Mouse (Mus musculus) heart, embryonic 11.5 days (tissue): ENCODE results near the gene Tra2b. TPM values are rescaled to one million over a fixed set of nuclear protein-coding genes. Genes with fewer than 3 reads are reported as not detected.

Source experiments
- ATAC-seq: fragments of 200-750 bp; cut with Nextera tagmentation; replicated peaks from 2 replicates; pipeline ENCODE4 v1.8.0; 2017; ENCODE audit warnings: moderate library complexity; ENCODE audit not compliant: insufficient number of reproducible peaks, low FRiP score, low TSS enrichment
- H3K27ac ChIP-seq: fragments of 300-500 bp; sonication (generic); 2 replicates; pipeline ENCODE4 v1.5.1; 2014; ENCODE audit warnings: mild to moderate bottlenecking, low read depth, low read length
- H3K27me3 ChIP-seq: fragments of 300-500 bp; sonication (generic); 2 replicates; pipeline ENCODE4 v1.6.1; 2014; ENCODE audit warnings: mild to moderate bottlenecking, low read length, mixed read lengths; ENCODE audit not compliant: control insufficient read depth, insufficient read depth
- H3K36me3 ChIP-seq: fragments of 300-500 bp; sonication (generic); 2 replicates; pipeline ENCODE4 v1.6.1; 2014; ENCODE audit warnings: mild to moderate bottlenecking, low read length, moderate library complexity, mixed read lengths; ENCODE audit not compliant: control insufficient read depth, insufficient read depth
- H3K4me1 ChIP-seq: fragments of 300-500 bp; sonication (generic); 2 replicates; pipeline ENCODE4 v1.6.1; 2014; ENCODE audit warnings: low read length; ENCODE audit not compliant: control insufficient read depth, insufficient read depth
- H3K4me2 ChIP-seq: fragments of 300-500 bp; sonication (generic); 2 replicates; pipeline ENCODE4 v1.6.1; 2014; ENCODE audit warnings: mild to moderate bottlenecking, moderate library complexity
- H3K4me3 ChIP-seq: fragments of 300-500 bp; sonication (generic); 2 replicates; pipeline ENCODE4 v1.5.1; 2014; ENCODE audit warnings: low read depth, low read length
- H3K9ac ChIP-seq: fragments of 300-500 bp; sonication (generic); 2 replicates; pipeline ENCODE4 v1.6.1; 2014; ENCODE audit warnings: mild to moderate bottlenecking, low read depth, low read length, moderate library complexity
- H3K9me3 ChIP-seq: fragments of 300-500 bp; sonication (generic); replicated peaks from 2 replicates; pipeline ENCODE4 v1.6.1; 2016; ENCODE audit warnings: low read length; ENCODE audit not compliant: control insufficient read depth
- WGBS: fragments of 180-500 bp; shearing (Covaris S2); extraction: QIAGEN DNeasy Blood & Tissue Kit; methylation state at CpG from one replicate; pipeline ENCODE4 v1.1.7; 2014; ENCODE audit not compliant: insufficient replicate concordance; 5-methylcytosine and 5-hydroxymethylcytosine counted together
- polyA plus RNA-seq: library from polyadenylated mRNA; unstranded; fragments of >200 nt; fragmentation: Nextera tagmentation; extraction: Ambion mirVana; gene quantifications from 2 replicates; pipeline ENCODE4 v1.2.1, GENCODE M21; 2014

The Tra2b gene
- polyA plus RNA-seq, 1 experiment from 2014 or later: 245 TPM

GRCm38 (mm10) chr16:22286996-22287395 is 21.2 kb upstream of the Tra2b start:
- H3K36me3 ChIP-seq: no peaks in the 10 kb centered on the region
- H3K4me3 ChIP-seq: no peak overlapping the region
- H3K4me2 ChIP-seq: no peak overlapping the region
- H3K9ac ChIP-seq: no peak overlapping the region
- 89% methylated on average over 1 of the region's 1 CpGs for WGBS
- H3K9me3 ChIP-seq: no peaks in the 10 kb centered on the region
- H3K27ac ChIP-seq: no peak overlapping the region
- no peak for ATAC-seq
- H3K4me1 ChIP-seq: no peaks in the 10 kb centered on the region
- H3K27me3 ChIP-seq: no peaks in the 10 kb centered on the region

DNA sequence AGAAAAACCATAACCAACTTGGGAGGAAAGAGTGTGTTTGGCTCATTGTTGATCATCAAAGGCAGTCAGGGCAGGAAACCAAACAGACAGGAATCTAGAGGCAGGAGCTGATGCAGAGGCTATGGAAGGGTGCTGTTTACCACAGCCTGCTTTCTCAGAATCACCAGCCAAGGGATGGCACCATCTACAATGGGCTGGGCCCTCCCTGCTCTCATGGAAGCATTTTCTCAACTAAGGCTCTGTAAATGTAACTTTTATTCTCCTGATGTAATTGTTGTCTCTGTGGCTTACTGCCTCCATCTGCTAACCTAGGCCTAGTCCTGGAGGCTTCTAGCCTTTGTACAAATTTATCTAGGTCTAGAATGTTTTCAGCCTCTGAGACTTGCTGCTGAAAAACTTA is 10.7 kb upstream of the Tra2b start:
- Histone ChIP-seq H3K9ac (no peak overlapping the region), H3K27me3 (no peaks in the 10 kb centered on the region), H3K4me2 (no peak overlapping the region), H3K36me3 (no peaks in the 10 kb centered on the region), H3K4me1 (no peaks in the 10 kb centered on the region), H3K27ac (no peak overlapping the region), H3K9me3 (no peaks in the 10 kb centered on the region; the same call in 1 of the 2 replicates), H3K4me3 (no peak overlapping the region)
- no peak for ATAC-seq

GRCm38 (mm10) chr16:22275142-22275541 is 9.3 kb upstream of the Tra2b start:
- Histone ChIP-seq H3K36me3 (no peaks in the 10 kb centered on the region), H3K27me3 (no peaks in the 10 kb centered on the region), H3K4me2 (no peak overlapping the region), H3K27ac (no peak overlapping the region), H3K9me3 (no peaks in the 10 kb centered on the region; the same call in 1 of the 2 replicates), H3K4me3 (no peak overlapping the region), H3K9ac (no peak overlapping the region), H3K4me1 (no peaks in the 10 kb centered on the region)
- 49% methylated on average over 2 of the region's 2 CpGs for WGBS
- ATAC-seq: no peak

GRCm38 (mm10) chr16:22270491-22270890 is 4.7 kb upstream of the Tra2b start:
- Histone ChIP-seq H3K4me1 (0 out of 2 replicates have a peak, but pooled peaks cover 4% of the 10 kb centered on the region), H3K9me3 (no peaks in the 10 kb centered on the region), H3K4me3 (no peak overlapping the region), H3K27me3 (no peaks in the 10 kb centered on the region), H3K9ac (no peak overlapping the region), H3K36me3 (no peaks in the 10 kb centered on the region), H3K4me2 (no peak overlapping the region), H3K27ac (no peak overlapping the region)
- 66% methylated on average over 3 of the region's 3 CpGs for WGBS
- ATAC-seq: no peak

GRCm38 (mm10) chr16:22266384-22266783 is 579 bp upstream of the Tra2b start:
- Histone ChIP-seq H3K4me3 (peak overlapping the region; percentile 98), H3K36me3 (no peaks in the 10 kb centered on the region), H3K9me3 (no peaks in the 10 kb centered on the region), H3K9ac (peak overlapping the region; percentile 97), H3K27ac (peak overlapping the region; percentile 98; the same call in 1 of the 2 replicates), H3K27me3 (no peaks in the 10 kb centered on the region), H3K4me1 (peaks cover 15% of the 10 kb centered on the region), H3K4me2 (peak overlapping the region; percentile 66)
- ATAC-seq: no peak
- WGBS: 41% methylated on average over 8 of the region's 8 CpGs

GRCm38 (mm10) chr16:22264962-22265848 is 600 bp downstream of the Tra2b start:
- H3K9ac ChIP-seq: peak overlapping the region; percentile 97
- H3K36me3 ChIP-seq: no peaks in the 10 kb centered on the region
- no peaks in the 10 kb centered on the region for H3K9me3 ChIP-seq
- peak overlapping the region; percentile 98 for H3K27ac ChIP-seq
- H3K4me1 ChIP-seq: peaks cover 21% of the 10 kb centered on the region
- ATAC-seq: peak; percentile 62
- H3K27me3 ChIP-seq: no peaks in the 10 kb centered on the region
- peak overlapping the region; percentile 87 for H3K4me2 ChIP-seq
- WGBS: under 1% methylated on average over 73 of the region's 81 CpGs
- H3K4me3 ChIP-seq: peak overlapping the region; percentile 98

DNA sequence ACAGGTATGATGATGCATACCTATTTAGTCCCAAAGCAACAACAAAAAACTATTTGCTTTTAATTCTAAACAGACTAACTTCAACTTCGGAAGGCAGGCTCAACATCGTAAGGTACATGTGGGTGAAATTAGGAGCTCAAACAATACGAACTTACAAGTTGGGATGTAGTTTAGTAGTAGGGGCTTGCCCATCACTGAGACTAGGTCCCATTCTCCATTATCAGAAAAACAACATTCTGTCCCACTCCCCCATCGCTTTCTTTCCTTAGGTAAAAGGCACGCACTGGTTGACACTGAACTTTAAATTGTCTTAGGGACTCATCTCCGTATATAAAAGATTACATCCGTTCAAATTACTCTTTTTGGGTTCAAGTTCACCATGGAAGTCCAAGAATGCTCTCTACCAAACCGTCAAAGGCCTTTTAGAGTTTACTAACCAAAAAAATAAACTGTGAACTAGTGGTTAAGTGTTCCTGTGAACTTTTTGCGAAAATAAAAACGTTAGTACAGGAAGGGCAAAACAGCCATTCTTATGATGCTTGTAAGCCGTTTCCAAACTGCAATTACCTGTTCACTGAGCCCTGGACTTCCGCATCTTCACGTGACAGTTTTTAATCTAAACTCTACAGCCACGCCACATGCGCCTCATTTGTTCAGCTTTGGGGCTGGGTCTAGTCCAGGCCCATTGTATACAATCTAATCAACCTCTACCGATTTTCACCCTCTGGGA is 1.4 kb downstream of the Tra2b start:
- H3K4me3 ChIP-seq: peak overlapping the region; percentile 98
- no peaks in the 10 kb centered on the region for H3K36me3 ChIP-seq
- peak overlapping the region; percentile 98 for H3K27ac ChIP-seq
- no peak for ATAC-seq
- H3K4me1 ChIP-seq: peaks cover 21% of the 10 kb centered on the region
- no peaks in the 10 kb centered on the region for H3K27me3 ChIP-seq
- peak overlapping the region; percentile 97 for H3K9ac ChIP-seq
- no peaks in the 10 kb centered on the region for H3K9me3 ChIP-seq
- H3K4me2 ChIP-seq: peak overlapping the region; percentile 87
- 2% methylated on average over 16 of the region's 16 CpGs for WGBS

GRCm38 (mm10) chr16:22263124-22263523 is 2.7 kb downstream of the Tra2b start:
- Histone ChIP-seq H3K4me1 (peaks cover 21% of the 10 kb centered on the region), H3K36me3 (no peaks in the 10 kb centered on the region), H3K4me2 (peak overlapping the region; percentile 87), H3K27ac (no peak overlapping the region), H3K4me3 (peak overlapping the region; percentile 98), H3K27me3 (no peaks in the 10 kb centered on the region), H3K9me3 (no peaks in the 10 kb centered on the region), H3K9ac (no peak overlapping the region)
- ATAC-seq: no peak
